Mouse (Mus musculus) liver, postnatal 0 days (tissue): ENCODE measurements at regions not wholly inside any gene's neighbourhood (a gene's known extent, or its start where the extent isn't known, plus 50 kb on each side); places are given as distances from the start of the nearest gene placed in this dataset.
A peak's percentile ranks its signal among the peaks of the same experiment; 100 is the strongest.

Experiments used
- ATAC-seq: fragments of 200-750 bp; cut with Nextera tagmentation; 2 replicates; pipeline ENCODE4 v1.8.0; 2017; ENCODE audit warnings: mild to moderate bottlenecking, moderate library complexity
- DNase-seq: peaks from one replicate; pipeline ENCODE4 v3.0.0-alpha.2; 2016
- H3K27ac ChIP-seq: fragments of 300-500 bp; sonication (generic); 2 replicates; pipeline ENCODE4 v1.5.1; 2014; ENCODE audit warnings: antibody characterized with exemption, moderate library complexity, mild to moderate bottlenecking, low read depth
- H3K27me3 ChIP-seq: fragments of 300-500 bp; sonication (generic); 2 replicates; pipeline ENCODE4 v1.6.1; 2014; ENCODE audit warnings: low read length, control low read depth, mixed read lengths; ENCODE audit not compliant: insufficient read depth
- H3K36me3 ChIP-seq: fragments of 300-500 bp; sonication (generic); replicated peaks from 2 replicates; pipeline ENCODE4 v1.6.1; 2014; ENCODE audit warnings: mild to moderate bottlenecking, control low read depth, low read length, moderate library complexity, mixed read lengths; ENCODE audit not compliant: insufficient read depth
- H3K4me1 ChIP-seq: fragments of 300-500 bp; sonication (generic); 2 replicates; pipeline ENCODE4 v1.6.1; 2014; ENCODE audit warnings: antibody characterized with exemption, mild to moderate bottlenecking, control low read depth; ENCODE audit not compliant: insufficient read depth
- H3K4me2 ChIP-seq: fragments of 300-500 bp; sonication (generic); 2 replicates; pipeline ENCODE4 v1.6.1; 2014; ENCODE audit warnings: low read depth, mild to moderate bottlenecking, low read length, moderate library complexity, mixed read lengths
- H3K4me3 ChIP-seq: fragments of 300-500 bp; sonication (generic); 2 replicates; pipeline ENCODE4 v1.5.1; 2014; ENCODE audit warnings: low read depth, low read length
- H3K9ac ChIP-seq: fragments of 300-500 bp; sonication (generic); replicated peaks from 2 replicates; pipeline ENCODE4 v1.6.1; 2014; ENCODE audit warnings: mild to moderate bottlenecking, moderate library complexity
- H3K9me3 ChIP-seq: fragments of 300-500 bp; sonication (generic); 2 replicates; pipeline ENCODE4 v1.6.1; 2016; ENCODE audit warnings: mild to moderate bottlenecking, control low read depth, low read length, mixed read lengths
- CTCF ChIP-seq: sonication (generic); IDR thresholded peaks from 2 replicates; pipeline ENCODE4 v1.5.1; 2016; ENCODE audit warnings: antibody characterized with exemption, low read depth
- EP300 ChIP-seq: IDR thresholded peaks from 2 replicates; pipeline ENCODE4 v1.6.1; 2016; ENCODE audit warnings: antibody characterized with exemption, low read depth, mild to moderate bottlenecking
- WGBS: fragments of 180-500 bp; shearing (Covaris S2); extraction: QIAGEN DNeasy Blood & Tissue Kit; methylation state at CpG from one replicate; pipeline ENCODE4 v1.1.7; 2014; ENCODE audit not compliant: insufficient replicate concordance; 5-methylcytosine and 5-hydroxymethylcytosine counted together

DNA sequence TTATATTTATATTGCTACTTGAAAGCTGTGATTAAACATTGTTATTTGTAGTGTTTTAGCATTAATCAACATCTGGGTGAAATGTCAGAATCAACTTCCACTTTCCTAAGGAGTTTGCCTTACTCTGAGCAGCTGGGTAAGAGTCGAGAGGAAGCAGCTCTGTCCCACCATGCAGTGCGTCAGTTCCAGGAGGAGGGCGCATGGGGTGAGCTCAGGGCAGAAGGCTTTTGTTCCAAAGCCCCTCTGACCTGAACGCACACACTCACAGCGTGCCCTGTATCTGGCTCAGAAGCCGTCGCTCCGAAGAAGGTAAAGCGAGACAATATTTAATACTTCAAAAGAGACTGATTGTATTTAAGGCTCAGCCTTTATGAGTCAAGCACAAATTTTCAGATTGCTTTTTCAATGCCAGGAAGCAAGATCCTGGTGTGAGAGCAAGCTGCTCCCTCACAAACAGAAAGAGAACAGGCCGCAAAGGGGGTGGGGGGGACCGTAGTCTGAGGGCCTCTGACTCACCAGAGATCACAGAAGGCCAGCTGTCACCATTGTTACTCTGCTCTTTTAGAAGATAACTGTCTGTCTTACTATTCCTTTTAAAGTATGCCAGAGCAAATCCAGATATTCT lies 143.6 kb upstream of the Adgrl4 start:
- DNase-seq (peak; percentile 19), ATAC-seq (peak; percentile 80)
- TF ChIP-seq EP300, result no peak
- no peak for TF ChIP-seq CTCF
- H3K36me3 ChIP-seq, result no peaks in the 10 kb centered on the region
- no peak overlapping the region for H3K9ac ChIP-seq
- 37% methylated on average over 11 of the region's 11 CpGs for WGBS
- no peaks in the 10 kb centered on the region for H3K4me1 ChIP-seq
- no peak overlapping the region for H3K27ac ChIP-seq
- H3K4me3 ChIP-seq, result 0 out of 2 replicates have a peak overlapping the region, but pooled peaks have one; percentile 2
- no peaks in the 10 kb centered on the region for H3K27me3 ChIP-seq
- no peak overlapping the region for H3K4me2 ChIP-seq
- H3K9me3 ChIP-seq, result no peaks in the 10 kb centered on the region

DNA sequence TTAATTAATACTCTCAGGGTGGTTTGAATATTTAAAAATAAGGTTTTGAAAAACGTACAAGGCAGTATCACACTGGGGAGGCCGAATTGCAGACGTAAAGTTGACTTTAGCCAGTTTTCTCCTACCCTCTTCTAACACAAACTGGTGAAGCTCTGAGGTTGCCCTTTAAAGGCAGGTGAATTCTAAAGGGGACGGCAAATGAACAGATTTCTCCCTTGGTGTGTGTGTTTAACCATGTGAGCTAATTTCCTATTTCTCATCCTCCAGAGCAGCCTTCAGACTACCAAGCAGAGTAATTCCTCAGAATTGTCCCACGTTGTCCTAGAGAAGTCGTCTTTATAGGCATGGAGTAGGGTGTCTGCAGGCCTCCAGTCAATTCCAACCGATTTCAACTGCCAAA lies 143.1 kb upstream of the Adgrl4 start:
- DNase-seq (no peak), ATAC-seq (no peak)
- 67% methylated on average over 7 of the region's 7 CpGs for WGBS
- Histone ChIP-seq H3K4me3 (no peak overlapping the region), H3K9me3 (no peaks in the 10 kb centered on the region), H3K27me3 (no peaks in the 10 kb centered on the region), H3K4me2 (no peak overlapping the region), H3K36me3 (no peaks in the 10 kb centered on the region), H3K9ac (no peak overlapping the region), H3K4me1 (no peaks in the 10 kb centered on the region), H3K27ac (no peak overlapping the region)
- no peak for TF ChIP-seq EP300
- TF ChIP-seq CTCF, result no peak

DNA sequence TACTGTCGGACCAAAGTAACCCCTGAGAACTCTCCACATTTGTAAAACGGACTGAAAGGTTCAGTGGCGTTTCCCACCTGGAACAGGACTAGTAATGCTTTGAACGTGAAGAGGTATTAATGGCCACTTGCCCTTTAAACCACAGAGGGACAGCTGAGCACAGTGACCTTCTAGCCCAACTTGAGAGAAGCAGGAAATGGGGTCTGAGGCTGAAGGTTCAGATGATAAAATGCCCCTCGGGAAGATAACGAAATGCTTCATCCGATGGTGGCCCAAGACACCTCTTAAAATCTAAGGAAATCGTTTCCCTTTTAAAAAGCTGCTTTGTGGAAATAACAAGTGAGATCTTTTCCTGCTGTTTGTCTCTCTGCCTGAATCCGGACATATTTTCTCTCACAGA lies 142.7 kb upstream of the Adgrl4 start:
- no peaks in the 10 kb centered on the region for H3K36me3 ChIP-seq
- no peaks in the 10 kb centered on the region for H3K4me1 ChIP-seq
- no peaks in the 10 kb centered on the region for H3K27me3 ChIP-seq
- H3K9me3 ChIP-seq, result no peaks in the 10 kb centered on the region
- H3K27ac ChIP-seq, result no peak overlapping the region
- no peak for DNase-seq
- no peak for TF ChIP-seq EP300
- TF ChIP-seq CTCF, result no peak
- no peak overlapping the region for H3K9ac ChIP-seq
- 53% methylated on average over 9 of the region's 9 CpGs for WGBS
- no peak overlapping the region for H3K4me3 ChIP-seq
- ATAC-seq, result no peak
- H3K4me2 ChIP-seq, result no peak overlapping the region

- H3K4me2 ChIP-seq, result no peak overlapping the region
- no peaks in the 10 kb centered on the region for H3K4me1 ChIP-seq
- H3K36me3 ChIP-seq, result no peaks in the 10 kb centered on the region
- ATAC-seq (peak; percentile 46), DNase-seq (no peak)
- 49% methylated on average over 2 of the region's 2 CpGs for WGBS
- H3K27ac ChIP-seq, result no peak overlapping the region
- peak; percentile 24 for TF ChIP-seq EP300
- TF ChIP-seq CTCF, result no peak
- H3K9ac ChIP-seq, result no peak overlapping the region
- no peak overlapping the region for H3K4me3 ChIP-seq
- no peaks in the 10 kb centered on the region for H3K27me3 ChIP-seq
- H3K9me3 ChIP-seq, result no peaks in the 10 kb centered on the region
These were observed 139.4 kb upstream of the Adgrl4 start for GRCm38 (mm10) chr3:151298325-151298724.

DNA sequence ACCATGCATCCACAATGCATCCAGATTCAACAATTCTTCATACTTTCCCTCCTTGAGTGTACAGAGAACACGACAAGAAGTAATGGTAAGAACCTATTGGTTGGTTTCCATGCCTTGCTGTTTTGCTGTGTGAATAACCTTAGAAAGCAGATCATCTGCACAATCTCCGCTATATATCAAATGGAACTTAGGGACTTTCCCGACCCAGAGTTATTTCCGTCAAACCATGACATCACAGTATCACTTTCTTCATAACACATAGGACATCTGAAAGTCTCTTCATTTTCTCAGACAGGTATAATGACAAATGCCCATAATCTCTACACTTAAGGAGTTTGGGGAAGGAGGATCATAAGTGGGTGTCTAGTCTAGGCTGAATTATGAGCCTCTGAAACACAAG lies 132.3 kb upstream of the Adgrl4 start:
- Histone ChIP-seq H3K4me2 (no peak overlapping the region), H3K9me3 (no peaks in the 10 kb centered on the region), H3K36me3 (no peaks in the 10 kb centered on the region), H3K4me3 (no peak overlapping the region), H3K9ac (no peak overlapping the region), H3K4me1 (no peaks in the 10 kb centered on the region), H3K27me3 (no peaks in the 10 kb centered on the region), H3K27ac (no peak overlapping the region)
- WGBS, result 82% methylated on average over 4 of the region's 4 CpGs
- DNase-seq, result no peak
- no peak for ATAC-seq
- TF ChIP-seq EP300, result no peak
- TF ChIP-seq CTCF, result no peak

- no peaks in the 10 kb centered on the region for H3K4me1 ChIP-seq
- ATAC-seq, result no peak
- H3K27ac ChIP-seq, result no peak overlapping the region
- no peak for DNase-seq
- H3K36me3 ChIP-seq, result no peaks in the 10 kb centered on the region
- H3K9me3 ChIP-seq, result no peaks in the 10 kb centered on the region
- H3K9ac ChIP-seq, result no peak overlapping the region
- TF ChIP-seq EP300, result no peak
- no peak for TF ChIP-seq CTCF
- H3K4me3 ChIP-seq, result no peak overlapping the region
- H3K4me2 ChIP-seq, result no peak overlapping the region
- WGBS, result 24% methylated on average over 4 of the region's 4 CpGs
- H3K27me3 ChIP-seq, result no peaks in the 10 kb centered on the region
These were observed 129.7 kb upstream of the Adgrl4 start for GRCm38 (mm10) chr3:151307975-151308374.

GRCm38 (mm10) chr3:151323835-151324234 lies 113.9 kb upstream of the Adgrl4 start:
- Histone ChIP-seq H3K9ac (no peak overlapping the region), H3K4me2 (no peak overlapping the region), H3K9me3 (no peaks in the 10 kb centered on the region), H3K27ac (no peak overlapping the region), H3K4me3 (no peak overlapping the region), H3K36me3 (no peaks in the 10 kb centered on the region), H3K4me1 (no peaks in the 10 kb centered on the region), H3K27me3 (no peaks in the 10 kb centered on the region)
- DNase-seq (no peak), ATAC-seq (peak; percentile 25; the same call in 1 of the 2 replicates)
- WGBS, result 33% methylated on average over 3 of the region's 3 CpGs
- TF ChIP-seq EP300 (0 out of 2 replicates have a peak, but pooled peaks have one; percentile 10), CTCF (no peak)
